Comparison of ENCODE assay signal across 18 mouse cellular contexts in the genomic region with DNA sequence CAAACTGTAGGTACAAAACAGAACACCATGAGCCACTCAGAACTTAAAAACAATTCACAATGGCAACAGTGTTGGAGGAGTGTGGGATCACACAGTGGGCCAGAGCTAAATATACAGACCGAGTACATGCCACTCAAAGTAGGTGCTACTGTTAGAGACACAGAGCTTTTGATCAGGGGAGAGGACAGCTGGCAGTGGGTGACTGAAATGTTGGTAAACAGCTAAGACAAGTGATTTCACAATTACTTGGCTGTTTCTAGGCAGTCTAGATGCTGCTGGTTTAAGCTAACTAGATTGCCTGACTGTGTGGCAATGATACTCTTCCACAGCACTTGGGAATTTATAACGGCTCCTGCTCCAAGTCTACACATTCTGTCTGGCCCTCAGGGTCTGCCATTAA. TPM values are rescaled to one million over a fixed set of nuclear protein-coding genes. Genes with fewer than 3 reads are reported as not detected.
"Had no signal": no experiment of that assay in that cellular context is flagged by ENCODE, and none has a peak within 500 bp of the region (broad histone marks: within the 10 kb centered on the region; RNA-seq: fewer than 3 reads in every experiment).

No protein-coding gene starts in this region.

- H3K27ac ChIP-seq: left cerebral cortex, adult 2 months; limb, embryonic 10.5 days; liver, embryonic 15.5 days; macrophage; midbrain, embryonic 12.5 days; neural tube, embryonic 13.5 days; stomach, embryonic 15.5 days had no signal

- H3K9ac ChIP-seq: liver, embryonic 15.5 days; midbrain, embryonic 12.5 days; neural tube, embryonic 13.5 days; stomach, embryonic 15.5 days had no signal

- H3K4me1 ChIP-seq: liver, embryonic 15.5 days; midbrain, embryonic 12.5 days; stomach, embryonic 15.5 days had no signal

- ATAC-seq: midbrain, embryonic 16.5 days had no signal

- H3K4me2 ChIP-seq: liver, embryonic 11.5 days; liver, embryonic 15.5 days; midbrain, embryonic 12.5 days; neural tube, embryonic 13.5 days; stomach, embryonic 15.5 days had no signal

- H3K27me3 ChIP-seq: liver, embryonic 15.5 days; midbrain, embryonic 12.5 days; neural tube, embryonic 13.5 days; stomach, embryonic 15.5 days had no signal

- DNase-seq: kidney, adult 11 months; kidney, adult 9 months; kidney, postnatal 10 days; kidney, postnatal 4 days; lung, adult 2 months; retina, postnatal 1 day; thymus, postnatal 36 days had no signal

- H3K4me3 ChIP-seq: left cerebral cortex, adult 2 months; limb, embryonic 10.5 days; liver, embryonic 15.5 days; midbrain, embryonic 12.5 days; neural tube, embryonic 13.5 days; stomach, embryonic 15.5 days had no signal

- H3K36me3 ChIP-seq: limb, embryonic 10.5 days; liver, embryonic 15.5 days; midbrain, embryonic 12.5 days; neural tube, embryonic 13.5 days; stomach, embryonic 15.5 days had no signal

- H3K9me3 ChIP-seq: limb, embryonic 10.5 days; liver, embryonic 15.5 days; midbrain, embryonic 12.5 days; neural tube, embryonic 13.5 days; stomach, embryonic 15.5 days had no signal

RNA-seq across cellular contexts. Expression of a gene that starts 17.6 kb away (rescaled TPM):
- total RNA-seq: megakaryocyte-erythroid progenitor cell, adult 5-6 weeks had no signal
- polyA plus RNA-seq: intestine, embryonic 14.5 days; limb, embryonic 10.5 days; macrophage had no signal
